In genomic region chr9:59655958-59656634, GRCm38 (mm10) we compare ENCODE assay signal across 8 mouse cellular contexts. TPM values are rescaled to one million over a fixed set of nuclear protein-coding genes. Genes with fewer than 3 reads are reported as not detected.
A peak's percentile ranks its signal among the peaks of the same experiment; 100 is the strongest.
DNase-seq lines count a peak whose midpoint lies in the region; ATAC-seq and TF ChIP-seq lines count a peak whose summit lies in the region.

Gene Pkm (plus strand): TSS chr9:59656368.

- DNase-seq in MN1 (ENCODE audit: low spot score) = peak; percentile 99
- DNase-seq in cerebellum, adult 9-10 months = peak; percentile 98
- DNase-seq in hindbrain, embryonic 10.5 days (ENCODE audit: low spot score) = peak; percentile 98
- DNase-seq in layer of hippocampus, adult 9-11 months = peak; percentile 98
- DNase-seq in lung, postnatal 0 days (ENCODE audit: low spot score) = peak; percentile 98
- DNase-seq in ovary, postnatal 14 days (ENCODE audit: low spot score) = peak; percentile 87
- peak; percentile 98 for DNase-seq in thymus, postnatal 14 days

- peaks cover 40% of the 10 kb centered on the region for H3K4me1 ChIP-seq in hindbrain, embryonic 10.5 days (replicated peaks)
- peaks cover 12% of the 10 kb centered on the region for H3K4me1 ChIP-seq in lung, postnatal 0 days (ENCODE audit: insufficient read depth, low read depth, low read length)

- ATAC-seq in frontal cortex, adult (ENCODE audit: low TSS enrichment) = peak; percentile 68
- ATAC-seq in lung, postnatal 0 days = peak; percentile 92

- H3K27ac ChIP-seq in hindbrain, embryonic 10.5 days = peak within 1 kb of the TSS; percentile 100
- H3K27ac ChIP-seq in lung, postnatal 0 days (ENCODE audit: low read length) = peak within 1 kb of the TSS; percentile 86

- peak; percentile 59 for TF ChIP-seq CTCF in lung, postnatal 0 days (IDR thresholded peaks at IDR 0.05)

- under 1% methylated on average over 45 of the region's 46 CpGs for WGBS in hindbrain, embryonic 10.5 days
- under 1% methylated on average over 43 of the region's 46 CpGs for WGBS in lung, postnatal 0 days

- peak within 1 kb of the TSS; percentile 52 for H3K9ac ChIP-seq in lung, postnatal 0 days (replicated peaks; ENCODE audit: low read depth)

- no peak; the same call in none of the 2 replicates for TF ChIP-seq EP300 in lung, postnatal 0 days (IDR thresholded peaks at IDR 0.05)

- H3K4me2 ChIP-seq in lung, postnatal 0 days (replicated peaks; ENCODE audit: low read depth, low read length) = peak within 1 kb of the TSS; percentile 83

- no peaks in the 10 kb centered on the region for H3K9me3 ChIP-seq in hindbrain, embryonic 10.5 days
- H3K9me3 ChIP-seq in lung, postnatal 0 days (ENCODE audit: low read length) = no peaks in the 10 kb centered on the region

- H3K4me3 ChIP-seq in hindbrain, embryonic 10.5 days = peak within 1 kb of the TSS; percentile 95
- peak within 1 kb of the TSS; percentile 64 for H3K4me3 ChIP-seq in lung, postnatal 0 days (ENCODE audit: low read depth, low read length)

- peaks cover 37% of the 10 kb centered on the region for H3K36me3 ChIP-seq in hindbrain, embryonic 10.5 days
- no peaks in the 10 kb centered on the region for H3K36me3 ChIP-seq in lung, postnatal 0 days (ENCODE audit: insufficient read depth, low read length)

- H3K27me3 ChIP-seq in hindbrain, embryonic 10.5 days (ENCODE audit: insufficient read depth, poor library complexity, severe bottlenecking) = no peaks in the 10 kb centered on the region
- H3K27me3 ChIP-seq in lung, postnatal 0 days (replicated peaks; ENCODE audit: insufficient read depth, low read length) = no peaks in the 10 kb centered on the region

RNA-seq across cellular contexts. Expression of gene Pkm, which starts in this region (rescaled TPM):
- 2,690 and 3,190 TPM in 2 replicates for polyA plus RNA-seq in hindbrain, embryonic 10.5 days (2016; fragmentation: Nextera tagmentation; extraction: Ambion mirVana)
- polyA plus RNA-seq in lung, postnatal 0 days (2015; fragmentation: Nextera tagmentation; extraction: Ambion mirVana) = 318 and 331 TPM in 2 replicates

Comparison
In these comparisons a context has a peak if more than half of its experiments do, and no peak if none do; other contexts are left out.
1. Peak in every context shown above with its lines: DNase-seq, ATAC-seq, H3K4me3 ChIP-seq and H3K27ac ChIP-seq.